Mouse (Mus musculus): ENCODE measurements around the gene Zfp184.

DNA sequence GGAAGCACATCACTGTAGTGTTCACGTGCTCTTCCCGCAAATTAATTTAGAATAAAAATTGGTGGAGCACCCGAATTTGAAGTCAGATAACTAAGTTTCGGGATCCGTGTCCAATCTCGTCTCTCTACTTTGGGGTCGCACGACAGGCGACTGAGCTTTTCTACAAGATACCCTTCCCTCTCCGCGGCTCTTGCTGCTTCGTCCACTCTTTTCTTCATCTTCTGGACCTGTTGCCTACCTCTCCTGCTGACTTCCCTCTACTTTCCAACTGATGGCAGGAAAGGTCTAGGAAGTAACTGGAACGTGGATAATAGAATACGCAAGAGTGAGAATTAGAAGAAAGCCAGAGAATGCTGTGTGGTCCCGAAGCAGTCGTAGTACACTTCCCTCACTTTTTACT lies 26.9 kb upstream of the Zfp184 start:
- TF ChIP-seq POLR2A (IDR thresholded peaks at IDR 0.05; ENCODE audit: insufficient read depth, low read depth, low read length) = no peak
- TF ChIP-seq CTCF (IDR thresholded peaks at IDR 0.05; ENCODE audit: insufficient read depth, low read depth, low read length) = no peak
